Mouse (Mus musculus) hindbrain, embryonic 11.5 days (tissue): ENCODE measurements around the gene E130114P18Rik. TPM values are rescaled to one million over a fixed set of nuclear protein-coding genes. Genes with fewer than 3 reads are reported as not detected.

Experiments
- ATAC-seq: fragments of 200-750 bp; cut with Nextera tagmentation; 2 replicates; pipeline ENCODE4 v1.8.0; 2017; ENCODE audit warnings: mild to moderate bottlenecking, moderate TSS enrichment, moderate library complexity; ENCODE audit not compliant: low FRiP score
- DNase-seq: peaks from one replicate; pipeline ENCODE4 v3.0.0-alpha.2; 2015; ENCODE audit warnings: low spot score
- H3K27ac ChIP-seq: fragments of 300-500 bp; sonication (generic); 2 replicates; pipeline ENCODE4 v1.5.1; 2014; ENCODE audit warnings: mild to moderate bottlenecking, low read depth, low read length
- H3K27me3 ChIP-seq: fragments of 300-500 bp; sonication (generic); 2 replicates; pipeline ENCODE4 v1.6.1; 2014; ENCODE audit warnings: mild to moderate bottlenecking, low read length, moderate library complexity, mixed read lengths; ENCODE audit not compliant: control insufficient read depth, insufficient read depth
- H3K36me3 ChIP-seq: fragments of 300-500 bp; sonication (generic); 2 replicates; pipeline ENCODE4 v1.6.1; 2014; ENCODE audit warnings: mild to moderate bottlenecking, low read length, moderate library complexity, mixed read lengths; ENCODE audit not compliant: control insufficient read depth, insufficient read depth
- H3K4me1 ChIP-seq: fragments of 300-500 bp; sonication (generic); replicated peaks from 2 replicates; pipeline ENCODE4 v1.6.1; 2014; ENCODE audit warnings: low read length, mixed read lengths; ENCODE audit not compliant: control insufficient read depth, insufficient read depth
- H3K4me2 ChIP-seq: fragments of 300-500 bp; sonication (generic); replicated peaks from 2 replicates; pipeline ENCODE4 v1.6.1; 2014; ENCODE audit warnings: mild to moderate bottlenecking, low read depth, low read length
- H3K4me3 ChIP-seq: fragments of 300-500 bp; sonication (generic); 2 replicates; pipeline ENCODE4 v1.5.1; 2014; ENCODE audit warnings: low read depth, low read length
- H3K9ac ChIP-seq: fragments of 300-500 bp; sonication (generic); 2 replicates; pipeline ENCODE4 v1.6.1; 2014; ENCODE audit warnings: low read depth, low read length
- H3K9me3 ChIP-seq: fragments of 300-500 bp; sonication (generic); 2 replicates; pipeline ENCODE4 v1.6.1; 2016; ENCODE audit warnings: low read length; ENCODE audit not compliant: control insufficient read depth
- WGBS: fragments of 180-500 bp; shearing (Covaris S2); extraction: QIAGEN DNeasy Blood & Tissue Kit; methylation state at CpG from one replicate; pipeline ENCODE4 v1.1.7; 2014; 5-methylcytosine and 5-hydroxymethylcytosine counted together
- polyA plus RNA-seq: library from polyadenylated mRNA; unstranded; fragments of >200 nt; fragmentation: Nextera tagmentation; extraction: Ambion mirVana; gene quantifications from 2 replicates; pipeline ENCODE4 v1.2.1, GENCODE M21; 2014

The E130114P18Rik gene
- polyA plus RNA-seq, 1 experiment from 2014 or later = 28.5 TPM

GRCm38 (mm10) chr4:97819101-97819500 is 41.2 kb upstream of the E130114P18Rik start:
- H3K27ac ChIP-seq = no peak overlapping the region
- DNase-seq (no peak), ATAC-seq (no peak)
- no peaks in the 10 kb centered on the region for H3K36me3 ChIP-seq
- 89% methylated on average over 8 of the region's 8 CpGs for WGBS
- no peak overlapping the region for H3K4me3 ChIP-seq
- H3K4me2 ChIP-seq = no peak overlapping the region
- no peaks in the 10 kb centered on the region; the same call in 1 of the 2 replicates for H3K4me1 ChIP-seq
- H3K9ac ChIP-seq = no peak overlapping the region
- no peaks in the 10 kb centered on the region for H3K9me3 ChIP-seq
- no peaks in the 10 kb centered on the region for H3K27me3 ChIP-seq

GRCm38 (mm10) chr4:97818498-97818897 is 40.6 kb upstream of the E130114P18Rik start:
- DNase-seq (no peak), ATAC-seq (no peak)
- H3K36me3 ChIP-seq = no peaks in the 10 kb centered on the region
- H3K4me2 ChIP-seq = no peak overlapping the region
- H3K4me1 ChIP-seq = no peaks in the 10 kb centered on the region; the same call in 1 of the 2 replicates
- 80% methylated on average over 3 of the region's 3 CpGs for WGBS
- no peak overlapping the region for H3K9ac ChIP-seq
- H3K4me3 ChIP-seq = no peak overlapping the region
- H3K27ac ChIP-seq = no peak overlapping the region
- no peaks in the 10 kb centered on the region for H3K9me3 ChIP-seq
- H3K27me3 ChIP-seq = no peaks in the 10 kb centered on the region

DNA sequence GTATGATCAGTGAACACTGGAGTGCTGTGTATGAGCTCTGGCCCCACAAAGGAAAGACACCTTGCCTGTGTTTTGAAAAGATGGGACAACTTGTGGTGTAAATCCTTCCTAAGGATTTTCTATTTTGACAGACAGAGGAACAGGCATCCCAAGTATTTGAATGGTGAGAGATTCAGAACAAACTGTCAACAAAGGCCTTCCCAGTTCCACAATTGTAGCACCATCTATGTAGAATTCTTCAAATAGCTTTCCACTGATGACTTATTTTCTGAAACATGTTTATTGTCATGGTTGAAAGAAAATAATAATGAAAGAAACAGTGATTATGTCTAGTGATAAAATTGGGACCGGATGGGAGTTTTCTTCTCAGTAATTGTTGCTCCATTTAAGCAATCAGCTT is 39.9 kb upstream of the E130114P18Rik start:
- ATAC-seq = no peak
- WGBS = 97% methylated on average over 1 of the region's 1 CpGs

DNA sequence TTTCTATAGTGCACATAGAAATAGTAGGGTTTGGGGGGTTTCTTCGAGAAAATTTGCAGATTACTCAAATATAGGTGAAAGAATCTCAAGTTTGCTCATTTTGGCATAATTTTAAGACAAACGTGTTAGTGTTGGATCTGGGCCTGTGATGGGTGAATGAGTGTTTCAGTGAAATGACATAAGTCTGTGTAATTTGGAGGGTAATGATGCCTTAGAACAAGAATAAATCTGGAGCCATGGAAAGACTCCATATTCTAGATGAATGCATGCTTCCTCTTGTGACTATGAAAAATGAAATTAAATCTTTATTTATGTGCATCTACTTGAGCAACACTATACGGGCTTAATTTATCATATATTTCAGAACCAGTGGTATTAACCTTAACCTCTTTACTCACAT is 38.9 kb upstream of the E130114P18Rik start:
- no peak overlapping the region for H3K4me3 ChIP-seq
- no peaks in the 10 kb centered on the region; the same call in 1 of the 2 replicates for H3K4me1 ChIP-seq
- no peaks in the 10 kb centered on the region for H3K36me3 ChIP-seq
- DNase-seq (no peak), ATAC-seq (no peak)
- 91% methylated on average over 3 of the region's 3 CpGs for WGBS
- no peaks in the 10 kb centered on the region for H3K9me3 ChIP-seq
- H3K4me2 ChIP-seq = no peak overlapping the region
- no peaks in the 10 kb centered on the region for H3K27me3 ChIP-seq
- H3K27ac ChIP-seq = no peak overlapping the region
- H3K9ac ChIP-seq = no peak overlapping the region

More for the DNA sequence above, 39.9 kb upstream of the E130114P18Rik start:
- Histone ChIP-seq H3K27ac (no peak overlapping the region), H3K36me3 (no peaks in the 10 kb centered on the region), H3K27me3 (no peaks in the 10 kb centered on the region), H3K4me3 (no peak overlapping the region), H3K4me2 (no peak overlapping the region), H3K4me1 (no peaks in the 10 kb centered on the region; the same call in 1 of the 2 replicates), H3K9ac (no peak overlapping the region), H3K9me3 (no peaks in the 10 kb centered on the region)
- DNase-seq = no peak

GRCm38 (mm10) chr4:97816001-97816400 is 38.1 kb upstream of the E130114P18Rik start:
- no peak overlapping the region for H3K4me3 ChIP-seq
- DNase-seq (no peak), ATAC-seq (no peak)
- H3K4me2 ChIP-seq = no peak overlapping the region
- no peak overlapping the region for H3K27ac ChIP-seq
- H3K4me1 ChIP-seq = no peaks in the 10 kb centered on the region; the same call in 1 of the 2 replicates
- H3K27me3 ChIP-seq = no peaks in the 10 kb centered on the region
- no peaks in the 10 kb centered on the region for H3K9me3 ChIP-seq
- H3K9ac ChIP-seq = no peak overlapping the region
- no peaks in the 10 kb centered on the region for H3K36me3 ChIP-seq

GRCm38 (mm10) chr4:97814515-97814914 is 36.6 kb upstream of the E130114P18Rik start:
- ATAC-seq (no peak), DNase-seq (no peak)
- H3K4me2 ChIP-seq = no peak overlapping the region
- H3K9ac ChIP-seq = no peak overlapping the region
- H3K4me1 ChIP-seq = no peaks in the 10 kb centered on the region; the same call in 1 of the 2 replicates
- H3K27me3 ChIP-seq = no peaks in the 10 kb centered on the region
- H3K4me3 ChIP-seq = no peak overlapping the region
- no peaks in the 10 kb centered on the region for H3K36me3 ChIP-seq
- WGBS = 87% methylated on average over 7 of the region's 7 CpGs
- no peak overlapping the region for H3K27ac ChIP-seq
- no peaks in the 10 kb centered on the region for H3K9me3 ChIP-seq

GRCm38 (mm10) chr4:97813996-97814395 is 36.1 kb upstream of the E130114P18Rik start:
- Histone ChIP-seq H3K27me3 (no peaks in the 10 kb centered on the region), H3K27ac (no peak overlapping the region), H3K4me3 (no peak overlapping the region), H3K36me3 (no peaks in the 10 kb centered on the region), H3K9me3 (no peaks in the 10 kb centered on the region), H3K4me2 (no peak overlapping the region), H3K9ac (no peak overlapping the region), H3K4me1 (no peaks in the 10 kb centered on the region; the same call in 1 of the 2 replicates)
- 83% methylated on average over 4 of the region's 4 CpGs for WGBS
- ATAC-seq = no peak
- DNase-seq = no peak

DNA sequence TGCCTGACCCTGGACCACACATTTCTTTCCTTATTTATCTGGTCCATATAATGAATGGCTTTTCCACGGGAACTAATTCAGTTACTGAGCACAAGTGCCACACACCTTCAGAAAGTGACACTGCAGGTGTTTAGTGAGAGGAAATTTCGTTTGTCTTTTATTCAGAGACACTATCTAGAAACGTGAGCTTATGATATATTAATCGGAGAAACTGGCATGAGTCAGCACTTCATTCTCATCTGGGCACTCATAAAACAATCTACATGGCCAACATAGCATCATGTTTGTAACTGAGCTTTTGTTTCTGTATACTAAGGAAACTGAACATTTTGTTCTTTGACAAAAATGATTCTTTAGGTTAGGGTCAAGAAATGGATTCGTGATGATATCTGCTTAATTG is 35.2 kb upstream of the E130114P18Rik start:
- WGBS = 88% methylated on average over 5 of the region's 5 CpGs
- no peak for DNase-seq
- Histone ChIP-seq H3K9me3 (no peaks in the 10 kb centered on the region), H3K27ac (no peak overlapping the region), H3K4me3 (no peak overlapping the region), H3K4me1 (no peaks in the 10 kb centered on the region), H3K4me2 (no peak overlapping the region), H3K27me3 (no peaks in the 10 kb centered on the region), H3K9ac (no peak overlapping the region), H3K36me3 (no peaks in the 10 kb centered on the region)
- no peak for ATAC-seq

DNA sequence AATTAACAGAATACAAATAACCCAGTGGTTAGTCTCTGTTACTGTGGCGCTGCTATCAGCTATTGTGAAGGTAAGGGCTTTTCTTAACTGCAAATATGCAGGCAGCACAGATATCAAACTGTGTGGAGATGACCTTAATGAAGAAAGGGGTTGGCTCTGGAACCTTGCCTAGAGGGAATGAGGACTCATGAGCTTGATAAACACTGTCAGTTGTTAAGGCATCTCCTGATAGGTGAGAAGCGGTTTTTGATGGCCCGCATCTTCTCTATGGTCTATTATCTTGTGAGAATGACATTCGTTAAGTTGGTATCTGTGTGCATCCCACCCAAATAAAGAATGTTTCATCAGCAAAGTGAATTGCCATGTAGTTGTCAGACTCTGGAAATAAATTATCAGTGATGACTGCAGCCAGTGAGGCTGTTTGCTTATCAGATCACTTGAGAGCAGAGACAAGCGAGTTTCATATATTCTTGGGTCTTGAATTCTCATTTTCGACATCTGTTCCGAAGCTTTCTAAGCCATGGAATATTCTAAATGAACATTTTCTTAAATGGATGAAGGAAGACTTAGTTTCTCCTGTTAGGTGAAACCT is 32.6 kb upstream of the E130114P18Rik start:
- Histone ChIP-seq H3K9ac (no peak overlapping the region), H3K27me3 (no peaks in the 10 kb centered on the region), H3K36me3 (no peaks in the 10 kb centered on the region), H3K4me1 (0 out of 2 replicates have a peak, but pooled peaks cover under 1% of the 10 kb centered on the region), H3K27ac (no peak overlapping the region), H3K4me2 (no peak overlapping the region), H3K9me3 (no peaks in the 10 kb centered on the region), H3K4me3 (no peak overlapping the region)
- 91% methylated on average over 7 of the region's 7 CpGs for WGBS
- ATAC-seq = no peak
- DNase-seq = no peak
